Mouse (Mus musculus): ENCODE measurements around the gene Hsd17b12. TPM values are rescaled to one million over a fixed set of nuclear protein-coding genes. Genes with fewer than 3 reads are reported as not detected.

Hsd17b12 gene
- polyA plus RNA-seq, 1 experiment from 2014 or later = 138 TPM

DNA sequence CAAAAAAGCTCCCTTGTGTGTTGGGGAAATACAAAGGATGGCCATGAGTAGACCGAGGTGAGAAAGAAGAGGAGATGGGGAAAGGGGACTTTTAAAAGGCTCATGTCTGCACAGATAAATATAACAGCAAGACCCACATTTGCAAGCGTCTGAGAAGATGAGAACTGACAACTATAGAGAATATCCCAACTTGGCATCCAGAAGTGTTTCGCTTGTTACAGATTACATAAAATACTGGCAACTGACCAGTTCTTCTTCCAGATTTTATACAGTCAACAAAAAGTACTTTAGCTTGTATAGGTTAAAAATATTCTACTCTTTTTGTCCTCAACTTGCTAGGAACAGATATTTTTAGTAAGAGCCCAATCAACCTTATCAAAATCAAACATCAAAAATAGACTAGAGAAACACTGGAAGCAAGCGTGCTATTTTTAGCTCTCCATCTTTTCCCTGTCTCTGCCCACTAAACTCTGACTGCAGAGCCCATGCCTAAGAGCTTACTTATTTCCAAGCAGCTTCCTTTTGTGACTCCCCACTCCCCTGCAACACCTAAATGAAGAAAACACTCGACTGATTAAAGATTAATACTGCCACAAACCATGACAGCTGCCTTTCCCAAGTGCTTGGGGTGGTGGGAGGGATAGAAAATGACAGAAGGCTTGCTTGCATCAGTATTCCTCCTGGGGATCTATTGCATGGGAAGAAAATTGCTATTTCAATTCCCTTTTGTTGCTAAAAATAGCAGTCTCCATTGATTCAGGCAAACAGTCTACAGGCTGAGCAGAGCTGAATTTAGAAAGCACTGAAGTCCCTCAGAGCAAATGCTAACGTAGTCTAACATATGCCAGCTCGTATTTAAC, 35.4 kb downstream of the Hsd17b12 start:
- H3K27ac ChIP-seq (ENCODE audit: low read depth, low read length) = peak overlapping the region; percentile 76
- no peaks in the 10 kb centered on the region for H3K9me3 ChIP-seq (ENCODE audit: control insufficient read depth, low read length)
- WGBS = 36% methylated on average over 7 of the region's 7 CpGs
- ATAC-seq (ENCODE audit: low read depth) = peak; percentile 81
- H3K9ac ChIP-seq (replicated peaks; ENCODE audit: low read depth, low read length) = no peak overlapping the region
- peak overlapping the region; percentile 9; the same call in 1 of the 2 replicates for H3K4me2 ChIP-seq (ENCODE audit: low read depth, low read length)
- H3K4me1 ChIP-seq (ENCODE audit: control insufficient read depth, insufficient read depth, low read length) = peaks cover 17% of the 10 kb centered on the region
- H3K27me3 ChIP-seq (ENCODE audit: control insufficient read depth, insufficient read depth, low read length) = no peaks in the 10 kb centered on the region
- no peak overlapping the region for H3K4me3 ChIP-seq (ENCODE audit: low read depth, low read length)
- no peaks in the 10 kb centered on the region for H3K36me3 ChIP-seq (ENCODE audit: control insufficient read depth, insufficient read depth, low read length)

DNA sequence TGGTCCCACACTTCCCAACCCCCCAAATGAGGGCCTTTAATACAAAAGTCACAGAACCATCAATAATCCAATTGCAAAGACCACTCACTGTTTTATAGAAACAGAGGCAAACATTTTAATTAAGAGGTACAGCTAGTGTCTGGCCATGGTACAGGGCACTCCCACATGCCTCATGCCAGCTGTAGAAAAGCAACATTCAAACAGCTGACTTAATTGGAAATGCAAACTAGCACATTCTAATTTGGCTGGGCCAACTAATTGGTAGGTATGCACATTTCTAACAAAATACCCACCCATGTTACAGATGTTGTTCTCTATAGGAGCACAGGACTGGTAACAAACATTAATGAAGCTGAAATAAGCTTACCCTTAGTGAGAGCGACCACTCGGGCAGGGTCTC, 54.0 kb downstream of the Hsd17b12 start:
- no peak for ATAC-seq (ENCODE audit: low read depth)
- WGBS = 88% methylated on average over 2 of the region's 2 CpGs
- no peaks in the 10 kb centered on the region for H3K4me1 ChIP-seq (ENCODE audit: control insufficient read depth, insufficient read depth, low read length)
- H3K9me3 ChIP-seq (ENCODE audit: control insufficient read depth, low read length) = no peaks in the 10 kb centered on the region
- no peaks in the 10 kb centered on the region for H3K27me3 ChIP-seq (ENCODE audit: control insufficient read depth, insufficient read depth, low read length)
- H3K4me2 ChIP-seq (ENCODE audit: low read depth, low read length) = no peak overlapping the region
- no peak overlapping the region for H3K9ac ChIP-seq (replicated peaks; ENCODE audit: low read depth, low read length)
- H3K36me3 ChIP-seq (ENCODE audit: control insufficient read depth, insufficient read depth, low read length) = no peaks in the 10 kb centered on the region
- no peak overlapping the region for H3K27ac ChIP-seq (ENCODE audit: low read depth, low read length)
- H3K4me3 ChIP-seq (ENCODE audit: low read depth, low read length) = no peak overlapping the region

DNA sequence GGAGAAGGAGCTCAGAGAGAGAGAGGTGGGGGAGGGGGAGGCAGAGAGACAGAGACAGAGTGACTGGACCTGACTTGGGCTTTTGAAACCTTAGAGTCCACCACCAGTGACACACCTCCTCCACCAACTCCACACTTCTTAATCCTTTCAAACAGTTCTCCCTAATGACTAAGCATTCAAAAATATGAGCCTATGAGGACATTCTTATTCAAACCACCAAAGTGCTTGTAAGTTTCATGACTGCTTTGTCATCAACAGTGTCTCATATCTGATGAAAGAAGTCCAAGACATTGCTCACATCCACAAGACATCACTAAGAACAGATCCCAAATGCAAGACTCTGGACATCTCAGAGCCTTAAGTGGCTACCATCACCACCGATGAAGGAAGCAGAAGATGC, 67.9 kb downstream of the Hsd17b12 start:
- Histone ChIP-seq H3K27me3 (ENCODE audit: control insufficient read depth, insufficient read depth, low read length) (no peaks in the 10 kb centered on the region), H3K27ac (ENCODE audit: low read depth, low read length) (no peak overlapping the region), H3K36me3 (ENCODE audit: control insufficient read depth, insufficient read depth, low read length) (no peaks in the 10 kb centered on the region), H3K9ac (replicated peaks; ENCODE audit: low read depth, low read length) (no peak overlapping the region), H3K4me3 (ENCODE audit: low read depth, low read length) (no peak overlapping the region), H3K4me2 (ENCODE audit: low read depth, low read length) (no peak overlapping the region), H3K4me1 (ENCODE audit: control insufficient read depth, insufficient read depth, low read length) (no peaks in the 10 kb centered on the region), H3K9me3 (ENCODE audit: control insufficient read depth, low read length) (no peaks in the 10 kb centered on the region)
- ATAC-seq (ENCODE audit: low read depth) = no peak
- WGBS = 100% methylated on average over 1 of the region's 1 CpGs

DNA sequence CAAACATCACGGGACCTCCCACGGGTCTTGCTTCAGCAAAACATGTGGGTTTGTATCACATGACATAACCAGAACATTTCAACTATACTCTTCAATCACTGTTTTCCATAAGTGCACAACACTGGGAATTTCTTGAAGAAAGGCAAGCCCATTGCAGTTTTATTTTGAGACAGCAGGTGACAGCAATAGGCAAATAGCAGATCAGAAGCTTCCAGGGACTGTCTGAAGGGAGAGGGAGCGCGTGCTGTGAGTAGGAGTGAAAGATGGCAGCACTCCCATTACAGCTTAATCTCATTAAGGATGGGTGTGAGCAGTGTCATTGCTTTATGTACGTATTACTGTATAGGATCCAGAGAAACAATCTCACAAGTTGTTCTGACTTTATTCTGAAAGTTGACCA, 88.3 kb downstream of the Hsd17b12 start:
- H3K4me3 ChIP-seq (ENCODE audit: low read depth, low read length) = no peak overlapping the region
- no peak overlapping the region for H3K9ac ChIP-seq (replicated peaks; ENCODE audit: low read depth, low read length)
- H3K9me3 ChIP-seq (ENCODE audit: control insufficient read depth, low read length) = no peaks in the 10 kb centered on the region
- no peak for ATAC-seq (ENCODE audit: low read depth)
- H3K27me3 ChIP-seq (ENCODE audit: control insufficient read depth, insufficient read depth, low read length) = no peaks in the 10 kb centered on the region
- H3K4me1 ChIP-seq (ENCODE audit: control insufficient read depth, insufficient read depth, low read length) = no peaks in the 10 kb centered on the region
- H3K4me2 ChIP-seq (ENCODE audit: low read depth, low read length) = no peak overlapping the region
- no peak overlapping the region for H3K27ac ChIP-seq (ENCODE audit: low read depth, low read length)
- H3K36me3 ChIP-seq (ENCODE audit: control insufficient read depth, insufficient read depth, low read length) = no peaks in the 10 kb centered on the region
- 81% methylated on average over 5 of the region's 5 CpGs for WGBS

DNA sequence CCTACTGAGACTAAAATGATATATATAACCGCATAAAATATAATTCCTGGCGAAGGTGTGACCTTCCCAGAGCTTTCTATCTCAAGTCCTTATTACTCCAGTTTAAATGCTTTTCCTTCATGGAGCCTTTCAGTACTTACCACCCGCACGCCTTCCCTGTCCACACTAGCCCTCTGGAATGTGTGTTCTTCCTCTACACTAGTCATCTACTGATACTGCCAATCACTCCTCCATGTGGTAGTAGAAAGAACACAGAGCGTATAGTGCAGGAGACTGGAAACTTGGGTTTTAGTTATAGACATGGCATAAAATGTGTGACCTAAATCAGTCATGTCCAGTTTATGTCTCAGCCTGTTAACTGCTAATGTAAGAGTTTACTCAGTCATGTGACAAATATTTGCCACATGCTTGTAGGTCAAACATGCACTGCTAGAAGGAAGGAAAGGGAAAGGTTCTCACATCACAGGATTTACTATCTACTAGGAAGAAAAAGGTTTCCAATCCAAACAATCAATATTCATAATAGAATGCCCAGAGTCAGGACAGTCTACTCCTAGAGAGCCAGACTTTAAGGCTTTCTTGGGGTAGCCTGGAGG, 91.1 kb downstream of the Hsd17b12 start:
- Histone ChIP-seq H3K4me3 (ENCODE audit: low read depth, low read length) (no peak overlapping the region), H3K27me3 (ENCODE audit: control insufficient read depth, insufficient read depth, low read length) (no peaks in the 10 kb centered on the region), H3K4me1 (ENCODE audit: control insufficient read depth, insufficient read depth, low read length) (no peaks in the 10 kb centered on the region), H3K9ac (replicated peaks; ENCODE audit: low read depth, low read length) (no peak overlapping the region), H3K4me2 (ENCODE audit: low read depth, low read length) (no peak overlapping the region), H3K36me3 (ENCODE audit: control insufficient read depth, insufficient read depth, low read length) (no peaks in the 10 kb centered on the region), H3K27ac (ENCODE audit: low read depth, low read length) (no peak overlapping the region), H3K9me3 (ENCODE audit: control insufficient read depth, low read length) (no peaks in the 10 kb centered on the region)
- no peak for ATAC-seq (ENCODE audit: low read depth)
- WGBS = 94% methylated on average over 5 of the region's 5 CpGs

DNA sequence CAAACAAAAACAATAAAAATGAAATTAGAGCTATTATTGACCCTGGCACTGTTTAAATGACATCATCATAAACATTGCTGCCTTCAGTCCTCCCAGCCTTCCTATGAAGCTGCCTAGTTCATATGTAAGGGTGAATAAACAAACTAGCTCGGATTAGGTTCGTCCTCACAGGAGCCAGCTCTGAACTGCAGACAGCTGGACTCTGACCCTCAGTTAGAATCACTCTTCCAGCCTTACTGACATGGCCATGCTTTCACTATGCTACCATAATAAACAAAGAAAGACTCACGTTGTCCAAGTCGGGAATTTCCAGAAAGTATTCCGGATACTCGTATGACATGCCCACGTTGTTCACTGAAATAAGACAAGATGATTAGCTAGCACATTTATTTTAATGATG, 91.6 kb downstream of the Hsd17b12 start:
- H3K36me3 ChIP-seq (ENCODE audit: control insufficient read depth, insufficient read depth, low read length) = no peaks in the 10 kb centered on the region
- WGBS = 90% methylated on average over 7 of the region's 7 CpGs
- H3K4me2 ChIP-seq (ENCODE audit: low read depth, low read length) = no peak overlapping the region
- no peak for ATAC-seq (ENCODE audit: low read depth)
- H3K9ac ChIP-seq (replicated peaks; ENCODE audit: low read depth, low read length) = no peak overlapping the region
- H3K27ac ChIP-seq (ENCODE audit: low read depth, low read length) = no peak overlapping the region
- no peaks in the 10 kb centered on the region for H3K9me3 ChIP-seq (ENCODE audit: control insufficient read depth, low read length)
- H3K27me3 ChIP-seq (ENCODE audit: control insufficient read depth, insufficient read depth, low read length) = no peaks in the 10 kb centered on the region
- no peak overlapping the region for H3K4me3 ChIP-seq (ENCODE audit: low read depth, low read length)
- H3K4me1 ChIP-seq (ENCODE audit: control insufficient read depth, insufficient read depth, low read length) = no peaks in the 10 kb centered on the region

DNA sequence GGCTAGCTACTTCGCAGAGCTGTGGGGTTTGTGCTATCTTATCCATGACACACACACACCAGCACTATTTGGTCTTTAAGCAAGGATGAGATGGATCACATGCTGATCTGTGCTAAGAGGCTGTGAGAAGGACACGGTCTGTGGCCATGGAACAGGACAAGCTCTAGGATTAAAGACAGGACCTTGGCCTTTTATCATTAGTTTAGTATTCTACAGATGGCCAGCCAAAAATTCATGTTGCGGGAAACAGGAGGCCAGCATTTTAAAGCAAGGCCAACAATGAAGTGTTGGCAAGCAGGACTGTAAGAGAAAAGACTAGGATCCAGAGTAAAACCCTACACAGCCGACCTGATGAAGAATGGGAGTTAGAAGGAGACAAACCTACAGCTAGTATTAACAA, 95.0 kb downstream of the Hsd17b12 start:
- Histone ChIP-seq H3K4me1 (ENCODE audit: control insufficient read depth, insufficient read depth, low read length) (no peaks in the 10 kb centered on the region), H3K9me3 (ENCODE audit: control insufficient read depth, low read length) (no peaks in the 10 kb centered on the region), H3K27ac (ENCODE audit: low read depth, low read length) (no peak overlapping the region), H3K4me3 (ENCODE audit: low read depth, low read length) (no peak overlapping the region), H3K9ac (replicated peaks; ENCODE audit: low read depth, low read length) (no peak overlapping the region), H3K36me3 (ENCODE audit: control insufficient read depth, insufficient read depth, low read length) (no peaks in the 10 kb centered on the region), H3K4me2 (ENCODE audit: low read depth, low read length) (no peak overlapping the region), H3K27me3 (ENCODE audit: control insufficient read depth, insufficient read depth, low read length) (no peaks in the 10 kb centered on the region)
- 94% methylated on average over 4 of the region's 4 CpGs for WGBS
- no peak for ATAC-seq (ENCODE audit: low read depth)

DNA sequence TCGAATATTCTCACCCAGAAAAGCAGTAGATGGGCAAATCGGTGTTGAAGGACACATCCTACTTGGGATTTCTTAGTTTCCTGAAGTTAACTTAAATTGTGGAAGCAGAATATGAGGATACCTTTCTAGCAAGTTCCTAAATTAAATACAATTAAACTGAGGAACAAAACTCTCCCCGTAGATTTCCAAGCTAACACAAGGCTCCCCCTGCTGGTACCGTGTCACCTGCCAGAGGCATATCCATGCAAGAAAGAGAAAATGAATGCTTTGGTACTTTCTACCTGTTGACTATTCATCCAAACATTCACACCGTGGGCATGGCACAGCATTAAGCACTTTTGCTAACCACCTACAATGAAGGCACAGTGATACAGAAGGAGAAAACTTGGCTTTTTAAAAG, 98.3 kb downstream of the Hsd17b12 start:
- no peak overlapping the region for H3K27ac ChIP-seq (ENCODE audit: low read depth, low read length)
- no peak overlapping the region for H3K4me2 ChIP-seq (ENCODE audit: low read depth, low read length)
- H3K9ac ChIP-seq (replicated peaks; ENCODE audit: low read depth, low read length) = no peak overlapping the region
- H3K4me1 ChIP-seq (ENCODE audit: control insufficient read depth, insufficient read depth, low read length) = no peaks in the 10 kb centered on the region
- no peaks in the 10 kb centered on the region for H3K36me3 ChIP-seq (ENCODE audit: control insufficient read depth, insufficient read depth, low read length)
- WGBS = 87% methylated on average over 5 of the region's 5 CpGs
- no peak overlapping the region for H3K4me3 ChIP-seq (ENCODE audit: low read depth, low read length)
- ATAC-seq (ENCODE audit: low read depth) = no peak
- H3K27me3 ChIP-seq (ENCODE audit: control insufficient read depth, insufficient read depth, low read length) = no peaks in the 10 kb centered on the region
- H3K9me3 ChIP-seq (ENCODE audit: control insufficient read depth, low read length) = no peaks in the 10 kb centered on the region

DNA sequence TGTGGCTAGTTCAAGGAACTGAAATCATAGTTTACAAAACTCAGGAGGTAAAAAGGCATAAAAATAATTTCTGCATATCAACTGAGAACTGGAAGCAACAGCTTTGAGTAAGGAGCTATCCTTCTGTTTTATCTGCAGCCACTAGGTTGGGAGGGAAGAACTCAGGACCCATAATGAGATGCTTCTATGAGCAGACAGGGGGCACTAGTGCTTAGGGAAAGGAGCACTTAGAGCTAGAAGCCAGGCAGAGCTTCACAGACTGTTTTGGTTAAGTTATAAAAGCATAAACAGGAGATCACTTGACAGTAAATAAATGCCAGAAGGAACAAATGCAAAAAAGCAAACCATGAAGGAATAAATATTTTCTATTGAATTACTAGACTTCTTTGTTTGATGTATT, 103.0 kb downstream of the Hsd17b12 start:
- H3K4me1 ChIP-seq (ENCODE audit: control insufficient read depth, insufficient read depth, low read length) = no peaks in the 10 kb centered on the region
- no peaks in the 10 kb centered on the region for H3K9me3 ChIP-seq (ENCODE audit: control insufficient read depth, low read length)
- H3K27me3 ChIP-seq (ENCODE audit: control insufficient read depth, insufficient read depth, low read length) = no peaks in the 10 kb centered on the region
- H3K4me2 ChIP-seq (ENCODE audit: low read depth, low read length) = no peak overlapping the region
- H3K27ac ChIP-seq (ENCODE audit: low read depth, low read length) = no peak overlapping the region
- no peak overlapping the region for H3K4me3 ChIP-seq (ENCODE audit: low read depth, low read length)
- H3K36me3 ChIP-seq (ENCODE audit: control insufficient read depth, insufficient read depth, low read length) = no peaks in the 10 kb centered on the region
- ATAC-seq (ENCODE audit: low read depth) = peak; percentile 87
- H3K9ac ChIP-seq (replicated peaks; ENCODE audit: low read depth, low read length) = no peak overlapping the region
